9 mouse cellular contexts compared by ENCODE assay signal in the genomic region with DNA sequence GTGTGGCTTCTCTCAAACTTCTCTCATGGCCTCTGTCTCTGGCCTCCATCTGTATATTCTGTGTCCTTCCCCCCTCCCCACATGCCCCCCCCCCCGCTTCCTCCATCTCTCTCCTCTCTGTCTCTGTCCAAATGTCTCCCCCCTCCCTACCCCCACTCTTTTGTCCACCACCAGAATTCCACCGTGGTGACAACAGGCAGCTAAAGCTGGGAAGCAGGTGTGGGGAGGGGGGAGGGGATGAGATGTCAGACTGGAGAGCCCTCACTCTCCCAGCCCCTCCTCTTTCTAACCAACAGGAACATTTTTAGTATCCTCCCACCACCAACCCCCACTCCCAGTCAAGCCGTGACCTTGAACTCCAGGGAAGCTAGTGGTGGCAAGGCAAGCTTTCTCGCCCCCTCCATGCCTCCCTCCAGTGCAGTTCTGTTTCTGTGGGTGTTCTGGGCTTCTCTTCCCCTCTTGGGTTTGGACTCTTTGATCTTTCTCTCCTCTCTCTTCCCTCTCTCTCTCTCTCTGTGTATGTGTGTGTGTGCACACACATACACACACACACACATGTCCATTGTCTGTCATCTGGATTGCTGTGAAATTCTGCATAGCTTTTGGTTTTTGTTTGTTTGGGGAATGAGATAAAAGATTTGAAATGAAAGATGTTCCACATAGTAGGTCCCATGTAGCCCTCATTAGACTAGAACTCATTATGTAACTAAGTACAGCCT. TPM values are rescaled to one million over a fixed set of nuclear protein-coding genes. Genes with fewer than 3 reads are reported as not detected.
DNase-seq lines count a peak whose midpoint lies in the region; ATAC-seq and TF ChIP-seq lines count a peak whose summit lies in the region.
"Had no signal": no experiment of that assay in that cellular context is flagged by ENCODE, and none has a peak within 500 bp of the region (broad histone marks: within the 10 kb centered on the region; RNA-seq: fewer than 3 reads in every experiment).

A gene (minus strand): TSS at position 51 of the 719 bp plus-strand sequence.

- WGBS in forebrain, embryonic 10.5 days: 28% methylated on average over 4 of the region's 4 CpGs
- whole genome bisulfite sequencing in forebrain, embryonic 15.5 days: 20% methylated on average over 4 of the region's 4 CpGs
- WGBS in limb, embryonic 10.5 days: 18% methylated on average over 4 of the region's 4 CpGs

- no peak for ATAC-seq in forebrain, embryonic 15.5 days (replicated peaks)

- peaks cover 22% of the 10 kb centered on the region for H3K27me3 ChIP-seq in forebrain, embryonic 10.5 days (ENCODE audit: poor library complexity, severe bottlenecking)
- no peaks in the 10 kb centered on the region for H3K27me3 ChIP-seq in forebrain, embryonic 15.5 days
- H3K27me3 ChIP-seq in C2C12 (ENCODE audit: control insufficient read depth, insufficient read depth, insufficient read length): no peaks in the 10 kb centered on the region
- H3K27me3 ChIP-seq in limb, embryonic 10.5 days (ENCODE audit: low read depth, poor library complexity, severe bottlenecking): peaks cover 21% of the 10 kb centered on the region

- TF ChIP-seq CTCF in C2C12 (IDR thresholded peaks at IDR 0.05; ENCODE audit: control insufficient read depth, insufficient read depth, insufficient read length): no peak

- H3K4me1 ChIP-seq in forebrain, embryonic 10.5 days: peaks cover 48% of the 10 kb centered on the region
- peaks cover 8% of the 10 kb centered on the region; the same call in 1 of the 2 replicates for H3K4me1 ChIP-seq in forebrain, embryonic 15.5 days
- H3K4me1 ChIP-seq in limb, embryonic 10.5 days: peaks cover 23% of the 10 kb centered on the region

- H3K4me2 ChIP-seq in forebrain, embryonic 15.5 days (replicated peaks): no peak within 1 kb of the TSS

- H3K36me3 ChIP-seq in forebrain, embryonic 10.5 days (replicated peaks): no peaks in the 10 kb centered on the region
- no peaks in the 10 kb centered on the region for H3K36me3 ChIP-seq in forebrain, embryonic 15.5 days
- no peaks in the 10 kb centered on the region for H3K36me3 ChIP-seq in C2C12 (ENCODE audit: control insufficient read depth, insufficient read depth)
- no peaks in the 10 kb centered on the region for H3K36me3 ChIP-seq in limb, embryonic 10.5 days

- intact Hi-C loops in left cerebral cortex, postnatal 25 days (cut with DNase I): no loop called here

- no peak within 1 kb of the TSS for H3K9ac ChIP-seq in forebrain, embryonic 15.5 days (replicated peaks)

- peaks cover 4% of the 10 kb centered on the region; the same call in 1 of the 2 replicates for H3K9me3 ChIP-seq in forebrain, embryonic 10.5 days
- no peaks in the 10 kb centered on the region for H3K9me3 ChIP-seq in forebrain, embryonic 15.5 days
- no peaks in the 10 kb centered on the region for H3K9me3 ChIP-seq in limb, embryonic 10.5 days (replicated peaks)

- DNase-seq in forebrain, embryonic 10.5 days (ENCODE audit: extremely low spot score, low spot score): no peak
- DNase-seq in gastrocnemius, postnatal 25 days: no peak
- DNase-seq in limb, embryonic 10.5 days (ENCODE audit: low spot score): no peak
- no peak for DNase-seq in cerebellum, postnatal 36 days
- no peak for DNase-seq in adrenal gland, adult 2 months
- DNase-seq in left cerebral cortex, postnatal 25 days (ENCODE audit: low spot score in 2 of 2): no peak
- DNase-seq: cerebellum, adult 11-12 months had no signal

- H3K27ac ChIP-seq in forebrain, embryonic 10.5 days: peak within 1 kb of the TSS; percentile 48
- no peak within 1 kb of the TSS for H3K27ac ChIP-seq in forebrain, embryonic 15.5 days (replicated peaks)
- peak within 1 kb of the TSS; percentile 42; the same call in 1 of the 2 replicates for H3K27ac ChIP-seq in limb, embryonic 10.5 days

- H3K79me2 ChIP-seq in C2C12 (ENCODE audit: control insufficient read depth, insufficient read depth): no peaks in the 10 kb centered on the region

- no peaks in the 10 kb centered on the region for H3K79me3 ChIP-seq in C2C12 (ENCODE audit: low read depth)

- no peak within 1 kb of the TSS; the same call in 1 of the 2 replicates for H3K4me3 ChIP-seq in forebrain, embryonic 10.5 days
- no peak within 1 kb of the TSS for H3K4me3 ChIP-seq in forebrain, embryonic 15.5 days
- H3K4me3 ChIP-seq in C2C12 (ENCODE audit: insufficient read depth, poor library complexity, severe bottlenecking): no peak within 1 kb of the TSS
- H3K4me3 ChIP-seq in limb, embryonic 10.5 days: peak within 1 kb of the TSS; percentile 8; the same call in 1 of the 2 replicates

- no peak within 1 kb of the TSS for H3ac ChIP-seq in C2C12 (ENCODE audit: control insufficient read depth, insufficient read length, low read depth)

TF ChIP-seq in C2C12, 6 proteins besides CTCF, POLR2A, EP300 and RAD21:
- TF ChIP-seq MYOD1 (IDR thresholded peaks at IDR 0.05; ENCODE audit: control insufficient read depth, insufficient read length, low read depth) (peak; percentile 59), MAX (IDR thresholded peaks at IDR 0.05) (no peak)

RNA-seq across cellular contexts. Expression of the gene that starts here (rescaled TPM):
- polyA plus RNA-seq in forebrain, embryonic 10.5 days (2016; fragmentation: Nextera tagmentation; extraction: Ambion mirVana): 4.3 and 4.5 TPM in 2 replicates
- polyA plus RNA-seq in forebrain, embryonic 15.5 days (2015; fragmentation: Nextera tagmentation; extraction: Ambion mirVana): 2.5 and 2.6 TPM in 2 replicates
- 34.7 TPM for polyA plus RNA-seq in C2C12 (2012; fragmentation: generic; extraction: Trizol)
- total RNA-seq in gastrocnemius, postnatal 25 days (2021): 100 to 1,000 TPM; 151 to 768 TPM
- 4.1 and 15.3 TPM in 2 replicates for polyA plus RNA-seq in limb, embryonic 10.5 days (2016; fragmentation: Nextera tagmentation; extraction: Ambion mirVana)
- total RNA-seq in adrenal gland, adult 2 months (2021): 1 to 10 TPM in 1 of 2 experiments, under 1 TPM in 1; 0.37 to 1.6 TPM
- polyA plus RNA-seq in adrenal gland, adult 2 months (2012; rRNA removed): 0.17 TPM in 1 of 2 replicates, not detected in the other
- total RNA-seq in left cerebral cortex, postnatal 25 days (2021): 10 to 100 TPM in 1 of 2 experiments, 1 to 10 TPM in 1; 4.6 to 10.2 TPM

Comparison
In these comparisons a context has a peak if more than half of its experiments do, and no peak if none do; other contexts are left out.
1. RNA of the gene that starts here (total RNA-seq): 151 to 768 TPM in gastrocnemius, postnatal 25 days; 4.6 to 10.2 TPM in left cerebral cortex, postnatal 25 days and 0.37 to 1.6 TPM in adrenal gland, adult 2 months; every median in the first group is over 10 times any median in the second.